Mouse (Mus musculus) midbrain, embryonic 13.5 days (tissue): Measurements from ENCODE around the gene Serpinh1. TPM values are rescaled to one million over a fixed set of nuclear protein-coding genes. Genes with fewer than 3 reads are reported as not detected.
"Not testable (repeated sequence)": the region's sequence is repeated elsewhere in the genome, so short reads cannot be mapped to it uniquely, and the experiment has no call there.

ENCODE experiments used
- ATAC-seq: fragments of 200-750 bp; cut with Nextera tagmentation; 2 replicates; pipeline ENCODE4 v1.8.0; 2017; ENCODE audit warnings: mild to moderate bottlenecking, moderate TSS enrichment, moderate library complexity
- H3K27ac ChIP-seq: fragments of 300-500 bp; sonication (generic); 2 replicates; pipeline ENCODE4 v1.5.1; 2015; ENCODE audit warnings: inconsistent platforms, mild to moderate bottlenecking, moderate library complexity
- H3K27me3 ChIP-seq: fragments of 300-500 bp; sonication (generic); 2 replicates; pipeline ENCODE4 v1.6.1; 2015; ENCODE audit warnings: mild to moderate bottlenecking, inconsistent platforms
- H3K36me3 ChIP-seq: fragments of 300-500 bp; sonication (generic); 2 replicates; pipeline ENCODE4 v1.6.1; 2015; ENCODE audit warnings: mild to moderate bottlenecking, inconsistent platforms
- H3K4me1 ChIP-seq: fragments of 300-500 bp; sonication (generic); replicated peaks from 2 replicates; pipeline ENCODE4 v1.6.1; 2015; ENCODE audit warnings: inconsistent platforms
- H3K4me2 ChIP-seq: fragments of 300-500 bp; sonication (generic); replicated peaks from 2 replicates; pipeline ENCODE4 v1.6.1; 2015; ENCODE audit warnings: moderate library complexity, mild to moderate bottlenecking, inconsistent platforms
- H3K4me3 ChIP-seq: fragments of 300-500 bp; sonication (generic); replicated peaks from 2 replicates; pipeline ENCODE4 v1.5.1; 2015; ENCODE audit warnings: mild to moderate bottlenecking, inconsistent platforms
- H3K9ac ChIP-seq: fragments of 300-500 bp; sonication (generic); replicated peaks from 2 replicates; pipeline ENCODE4 v1.6.1; 2015; ENCODE audit warnings: mild to moderate bottlenecking, inconsistent platforms
- H3K9me3 ChIP-seq: fragments of 300-500 bp; sonication (generic); 2 replicates; pipeline ENCODE4 v1.6.1; 2016; ENCODE audit warnings: mild to moderate bottlenecking, inconsistent platforms
- WGBS: fragments of 180-500 bp; shearing (Covaris S2); methylation state at CpG from one replicate; pipeline ENCODE4 v1.1.7; 2015; 5-methylcytosine and 5-hydroxymethylcytosine counted together
- polyA plus RNA-seq: library from polyadenylated mRNA; unstranded; fragments of >200 nt; fragmentation: Nextera tagmentation; extraction: Ambion mirVana; gene quantifications from 2 replicates; pipeline ENCODE4 v1.2.1, GENCODE M21; 2015

Gene Serpinh1
- polyA plus RNA-seq, 1 experiment from 2014 or later = 284 TPM

DNA sequence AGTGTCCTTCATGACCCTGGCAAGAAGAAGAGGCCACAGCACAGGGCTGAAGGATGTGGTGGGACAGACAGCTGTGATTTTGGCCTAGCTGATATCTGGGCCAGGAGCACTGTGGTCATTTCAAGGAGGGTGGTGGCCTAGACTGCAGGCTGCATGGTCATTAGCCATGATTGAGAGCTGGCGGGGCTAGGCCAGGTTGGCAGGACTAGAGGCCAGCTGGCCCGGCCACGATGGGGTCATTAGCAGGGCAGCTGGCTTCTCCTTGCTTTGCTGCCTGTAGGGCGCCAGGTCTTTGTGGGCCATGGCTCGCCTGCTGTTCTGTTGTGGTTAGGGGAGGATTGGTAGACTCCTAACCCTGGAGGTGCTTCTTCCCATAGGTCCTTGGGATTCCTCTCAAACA is 33.0 kb upstream of the Serpinh1 start:
- Histone ChIP-seq H3K9ac (peak overlapping the region; percentile 86; the same call in 1 of the 2 replicates), H3K36me3 (peaks cover 29% of the 10 kb centered on the region), H3K4me3 (no peak overlapping the region), H3K27ac (no peak overlapping the region), H3K4me1 (peaks cover 66% of the 10 kb centered on the region), H3K9me3 (no peaks in the 10 kb centered on the region), H3K27me3 (no peaks in the 10 kb centered on the region), H3K4me2 (peak overlapping the region; percentile 10; the same call in 1 of the 2 replicates)
- no peak for ATAC-seq
- WGBS = 62% methylated on average over 5 of the region's 5 CpGs

DNA sequence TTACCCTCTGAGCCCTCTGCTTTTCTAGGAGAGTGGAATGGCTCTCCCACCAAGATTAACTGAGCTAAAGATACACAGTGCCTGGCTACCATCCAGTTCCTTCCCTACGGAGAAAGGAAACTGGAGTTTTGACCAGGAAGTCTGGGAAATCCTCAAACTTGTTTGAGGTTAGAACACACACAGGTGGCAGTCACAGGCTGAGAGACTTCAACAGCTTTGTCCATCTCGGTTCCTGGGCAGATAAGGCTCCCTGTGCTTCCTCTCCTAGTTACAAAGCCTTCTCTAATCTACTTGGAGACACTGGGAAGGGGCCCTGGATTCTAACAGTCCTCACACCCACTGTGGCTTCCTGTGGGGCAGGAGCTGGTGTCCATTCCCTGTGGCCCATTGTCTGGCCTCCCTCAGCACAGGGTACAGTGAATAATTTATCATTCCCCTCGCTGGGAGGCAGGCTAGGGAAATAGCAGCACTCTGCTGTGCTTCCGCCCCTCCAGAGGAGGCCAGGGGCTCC is 31.1 kb upstream of the Serpinh1 start:
- Histone ChIP-seq H3K4me2 (peak overlapping the region; percentile 80), H3K9me3 (no peaks in the 10 kb centered on the region), H3K27me3 (no peaks in the 10 kb centered on the region), H3K9ac (peak overlapping the region; percentile 86), H3K27ac (peak overlapping the region; percentile 57), H3K4me3 (peak overlapping the region; percentile 69), H3K4me1 (peaks cover 56% of the 10 kb centered on the region), H3K36me3 (peaks cover 23% of the 10 kb centered on the region)
- ATAC-seq = no peak
- WGBS = 21% methylated on average over 4 of the region's 4 CpGs

DNA sequence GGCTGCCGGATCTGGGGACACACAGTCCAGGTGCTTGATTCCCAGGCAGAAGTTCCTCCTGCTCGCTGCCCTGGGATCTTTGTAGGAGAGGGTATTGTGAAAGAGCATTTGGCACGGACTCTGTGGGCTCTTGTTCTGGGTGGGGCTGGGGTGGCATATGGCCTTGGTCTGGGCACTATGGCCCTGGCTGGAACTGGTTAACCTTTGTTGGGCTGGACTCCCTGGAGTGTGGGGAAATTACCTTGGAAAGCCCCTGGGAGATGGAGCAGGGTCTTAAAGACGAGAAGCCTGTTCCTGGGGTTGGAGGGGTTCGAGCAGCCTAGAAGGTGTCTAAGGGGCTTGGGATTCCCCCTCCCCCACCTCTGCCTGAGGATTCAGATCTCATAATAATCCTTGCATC is 30.2 kb upstream of the Serpinh1 start:
- no peaks in the 10 kb centered on the region for H3K9me3 ChIP-seq
- no peaks in the 10 kb centered on the region for H3K27me3 ChIP-seq
- peaks cover 13% of the 10 kb centered on the region for H3K36me3 ChIP-seq
- peak overlapping the region; percentile 57; the same call in 1 of the 2 replicates for H3K27ac ChIP-seq
- WGBS = 50% methylated on average over 5 of the region's 5 CpGs
- peak overlapping the region; percentile 80 for H3K4me2 ChIP-seq
- H3K4me1 ChIP-seq = peaks cover 55% of the 10 kb centered on the region
- H3K4me3 ChIP-seq = peak overlapping the region; percentile 69
- peak overlapping the region; percentile 86 for H3K9ac ChIP-seq
- ATAC-seq = no peak

DNA sequence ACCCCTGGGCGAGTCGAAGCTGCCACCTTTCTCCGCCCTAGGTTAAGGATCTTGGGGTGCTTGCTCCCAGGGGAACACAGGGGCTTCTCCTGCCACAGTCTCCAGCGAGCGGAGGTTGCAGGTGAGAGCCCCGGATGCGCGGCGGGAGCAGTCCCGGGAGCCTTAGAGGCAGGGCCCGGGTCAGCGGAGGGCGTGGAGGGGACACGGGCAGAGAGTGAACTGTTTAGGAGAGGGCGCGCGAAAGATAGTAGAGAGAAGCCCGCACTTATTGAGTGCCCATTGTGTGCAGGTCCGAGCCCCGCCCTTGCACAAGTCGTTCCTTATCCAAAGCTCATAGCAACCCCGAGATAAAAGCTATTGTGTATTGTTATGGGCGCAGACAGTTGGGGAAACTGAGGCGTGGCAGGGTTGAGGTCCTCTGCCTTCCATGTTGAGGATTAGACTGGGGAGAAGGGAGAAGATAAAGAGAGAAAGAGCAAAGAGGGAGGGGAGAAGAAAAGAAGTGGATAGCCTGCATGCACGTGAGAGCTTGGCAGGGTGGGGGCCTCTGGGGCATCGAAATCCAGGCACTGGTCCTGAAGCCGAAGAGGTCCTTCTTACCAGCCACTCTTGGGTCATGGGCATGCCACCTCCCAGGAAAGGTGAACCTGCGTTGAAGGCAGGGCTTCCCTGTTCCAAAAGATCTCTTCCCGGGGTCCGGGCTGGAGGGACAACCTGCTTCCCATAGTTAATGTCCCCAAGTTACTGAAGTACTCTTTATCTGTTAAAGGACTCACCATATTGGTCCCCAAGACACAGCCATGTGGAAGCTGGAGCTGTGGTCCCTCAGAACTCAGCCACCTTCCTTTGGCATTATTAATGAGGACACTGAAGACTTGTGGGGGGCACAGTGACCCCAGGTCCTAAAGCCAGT is 29.3 kb upstream of the Serpinh1 start:
- H3K36me3 ChIP-seq = peaks cover 4% of the 10 kb centered on the region
- peak overlapping the region; percentile 80 for H3K4me2 ChIP-seq
- peak overlapping the region; percentile 98 for H3K27ac ChIP-seq
- 0 out of 2 replicates have a peak, but pooled peaks have one; percentile 0 for ATAC-seq
- H3K9ac ChIP-seq = peak overlapping the region; percentile 86
- no peaks in the 10 kb centered on the region for H3K9me3 ChIP-seq
- H3K4me3 ChIP-seq = peak overlapping the region; percentile 69
- 12% methylated on average over 30 of the region's 30 CpGs for WGBS
- peaks cover 55% of the 10 kb centered on the region for H3K4me1 ChIP-seq
- no peaks in the 10 kb centered on the region for H3K27me3 ChIP-seq

DNA sequence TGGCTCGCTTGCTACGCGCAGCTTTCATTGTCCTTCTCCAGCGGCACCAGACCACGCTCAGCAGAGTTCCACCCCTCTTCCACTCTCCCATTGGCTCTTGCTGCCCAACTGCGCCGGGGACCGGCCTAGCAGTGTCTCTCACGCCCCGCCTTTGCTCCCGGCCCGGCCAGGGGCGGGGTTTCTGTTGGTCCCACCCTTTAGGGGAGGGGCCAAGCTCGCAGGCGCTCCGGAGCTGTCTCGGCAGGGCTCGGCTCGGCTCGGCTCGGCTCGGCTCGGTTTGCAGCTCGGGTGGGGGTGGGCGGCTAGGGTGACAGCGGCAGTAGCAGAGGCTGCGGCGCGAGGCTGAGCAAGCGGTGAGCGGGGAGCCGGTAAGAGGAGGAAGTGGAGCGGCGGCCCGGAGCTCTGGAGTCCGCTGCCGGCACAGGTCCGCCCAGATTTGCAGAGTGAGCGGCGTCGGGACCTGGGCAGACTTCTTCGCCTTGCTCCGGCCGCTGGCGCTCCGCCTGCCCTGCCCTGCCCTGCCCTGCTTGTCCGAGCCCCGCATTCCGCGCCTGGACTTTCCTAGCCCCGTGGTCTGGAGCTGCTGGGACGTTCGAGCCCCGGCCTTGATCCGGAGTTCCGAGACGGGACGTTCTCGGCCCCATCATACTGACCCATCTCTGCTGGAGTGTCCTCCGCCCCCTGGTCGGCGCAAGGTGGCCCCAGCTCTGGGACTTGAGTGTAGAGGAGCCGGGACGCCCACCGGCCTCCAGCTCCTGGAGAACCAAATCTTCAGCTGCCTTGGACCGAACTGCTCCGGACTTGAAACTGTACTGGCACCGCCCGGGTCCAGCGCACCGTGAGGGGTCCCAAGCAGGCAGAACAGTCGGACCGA is 28.4 kb upstream of the Serpinh1 start, which contains the start of gene Gdpd5:
Gdpd5 (plus strand) TSS at position 201 of the 874 bp plus-strand sequence.
- Histone ChIP-seq H3K4me3 (peak within 1 kb of the TSS; percentile 69), H3K4me2 (peak within 1 kb of the TSS; percentile 80), H3K36me3 (no peaks in the 10 kb centered on the region), H3K27me3 (no peaks in the 10 kb centered on the region), H3K9ac (peak within 1 kb of the TSS; percentile 88), H3K4me1 (peaks cover 55% of the 10 kb centered on the region), H3K27ac (peak within 1 kb of the TSS; percentile 98), H3K9me3 (no peaks in the 10 kb centered on the region)
- ATAC-seq = peak; percentile 97
- WGBS = under 1% methylated on average over 72 of the region's 73 CpGs

DNA sequence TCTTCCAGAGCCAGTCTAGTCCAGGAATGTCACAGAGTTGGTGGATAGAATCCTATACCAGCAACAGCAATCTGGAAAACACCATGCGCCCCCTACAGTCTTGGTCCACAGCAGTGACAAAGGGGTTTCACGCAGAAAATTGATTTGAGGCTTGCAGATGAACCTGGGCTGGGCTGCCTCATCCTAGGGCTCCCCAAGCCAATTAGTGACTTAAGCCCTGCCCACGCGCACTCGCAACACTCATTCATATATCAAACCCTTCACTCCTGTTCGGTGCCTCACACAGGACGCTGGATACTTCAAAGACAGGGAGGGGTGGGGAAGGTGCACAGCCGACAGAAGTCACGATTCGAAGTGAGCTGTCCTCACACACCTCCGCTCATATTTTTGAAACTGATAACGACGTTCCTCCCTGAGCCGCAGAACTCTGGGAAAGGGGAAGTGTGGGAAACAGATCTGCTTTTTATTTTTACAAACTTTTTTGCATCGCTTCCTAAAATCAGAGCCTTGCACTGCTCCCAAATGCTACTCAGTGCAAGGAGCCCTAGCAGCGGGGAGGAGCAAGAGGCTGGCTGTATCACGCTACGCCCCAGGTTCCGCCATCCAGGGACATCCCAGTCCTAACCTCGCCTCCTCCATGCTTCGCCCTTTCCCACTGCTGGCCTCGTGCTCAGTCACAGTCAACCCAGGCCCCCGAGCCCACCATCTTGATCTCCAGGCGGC is 27.6 kb upstream of the Serpinh1 start:
- Histone ChIP-seq H3K36me3 (no peaks in the 10 kb centered on the region), H3K4me2 (peak overlapping the region; percentile 80), H3K9me3 (no peaks in the 10 kb centered on the region), H3K4me3 (peak overlapping the region; percentile 69), H3K27me3 (no peaks in the 10 kb centered on the region), H3K9ac (peak overlapping the region; percentile 88), H3K27ac (peak overlapping the region; percentile 98), H3K4me1 (peaks cover 48% of the 10 kb centered on the region)
- peak; percentile 16 for ATAC-seq
- WGBS = 1% methylated on average over 24 of the region's 24 CpGs

DNA sequence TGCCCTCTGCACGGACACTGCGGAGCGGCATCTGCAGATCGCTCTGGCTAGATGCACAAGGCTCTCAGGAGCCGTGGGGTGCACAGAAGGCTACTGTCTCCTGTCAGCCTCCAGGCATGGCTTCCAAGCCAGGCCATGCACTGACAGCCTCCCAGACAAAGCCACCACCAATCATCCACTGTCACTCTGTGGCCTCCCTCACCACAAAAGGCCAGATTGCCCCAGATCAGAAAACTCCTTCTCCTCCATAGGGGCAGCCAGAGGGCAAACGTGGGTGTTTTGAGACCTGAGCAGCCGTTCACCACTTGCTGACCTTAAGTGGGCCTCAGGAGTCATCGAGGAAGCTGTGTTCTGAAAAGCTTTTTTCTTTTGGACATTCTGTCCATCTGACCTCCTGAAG is 25.8 kb upstream of the Serpinh1 start:
- WGBS = 78% methylated on average over 8 of the region's 8 CpGs
- Histone ChIP-seq H3K4me2 (no peak overlapping the region), H3K9ac (no peak overlapping the region), H3K4me1 (peaks cover 30% of the 10 kb centered on the region), H3K4me3 (no peak overlapping the region), H3K36me3 (no peaks in the 10 kb centered on the region), H3K9me3 (no peaks in the 10 kb centered on the region), H3K27me3 (no peaks in the 10 kb centered on the region), H3K27ac (no peak overlapping the region)
- ATAC-seq = no peak

DNA sequence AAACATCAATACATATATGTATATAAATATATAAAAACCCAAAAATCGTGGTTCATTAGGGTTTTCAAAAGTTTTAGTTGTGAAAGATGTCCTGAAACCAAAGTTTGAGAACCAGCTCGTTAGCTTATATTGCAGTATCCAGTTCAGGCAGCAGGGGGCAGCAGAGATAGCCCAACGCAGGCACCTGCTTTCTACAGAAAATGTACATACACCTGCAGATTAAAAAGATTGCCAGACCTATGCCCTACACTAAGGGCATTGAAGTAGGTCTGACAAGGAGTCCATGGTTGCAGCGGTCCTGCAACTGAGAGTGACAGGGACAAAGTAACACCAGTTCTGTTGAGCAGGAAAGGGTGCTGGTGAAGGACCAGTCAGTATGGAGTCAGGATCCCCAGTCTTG is 22.4 kb upstream of the Serpinh1 start:
- Histone ChIP-seq H3K4me2 (no peak overlapping the region), H3K9ac (no peak overlapping the region), H3K27ac (no peak overlapping the region), H3K36me3 (no peaks in the 10 kb centered on the region), H3K4me1 (peaks cover 9% of the 10 kb centered on the region), H3K9me3 (no peaks in the 10 kb centered on the region), H3K27me3 (0 out of 2 replicates have a peak, but pooled peaks cover 4% of the 10 kb centered on the region), H3K4me3 (no peak overlapping the region)
- 9% methylated on average over 4 of the region's 4 CpGs for WGBS
- no peak for ATAC-seq

DNA sequence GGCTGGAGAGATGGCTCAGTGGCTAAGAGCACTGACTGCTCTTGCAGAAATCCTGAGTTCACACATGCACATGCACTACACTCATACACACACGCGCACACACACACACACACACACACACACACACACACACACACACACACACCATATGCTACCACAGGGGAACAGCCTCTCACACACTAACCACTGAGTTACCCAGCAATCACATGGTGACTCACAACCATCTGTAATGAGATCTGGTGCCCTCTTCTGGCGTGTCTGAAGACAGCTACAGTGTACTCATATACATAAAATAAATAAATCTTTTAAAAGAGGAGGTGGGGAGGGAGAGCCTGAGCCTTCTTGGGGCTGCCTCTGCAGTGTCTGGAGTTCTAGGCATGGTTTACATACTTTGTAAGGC is 21.3 kb upstream of the Serpinh1 start:
- H3K27me3 ChIP-seq, H3K36me3 ChIP-seq, H3K4me1 ChIP-seq, H3K9me3 ChIP-seq, H3K4me2 ChIP-seq, H3K9ac ChIP-seq, H3K27ac ChIP-seq, H3K4me3 ChIP-seq, ATAC-seq: not testable (repeated sequence)
- WGBS = 68% methylated on average over 3 of the region's 3 CpGs

DNA sequence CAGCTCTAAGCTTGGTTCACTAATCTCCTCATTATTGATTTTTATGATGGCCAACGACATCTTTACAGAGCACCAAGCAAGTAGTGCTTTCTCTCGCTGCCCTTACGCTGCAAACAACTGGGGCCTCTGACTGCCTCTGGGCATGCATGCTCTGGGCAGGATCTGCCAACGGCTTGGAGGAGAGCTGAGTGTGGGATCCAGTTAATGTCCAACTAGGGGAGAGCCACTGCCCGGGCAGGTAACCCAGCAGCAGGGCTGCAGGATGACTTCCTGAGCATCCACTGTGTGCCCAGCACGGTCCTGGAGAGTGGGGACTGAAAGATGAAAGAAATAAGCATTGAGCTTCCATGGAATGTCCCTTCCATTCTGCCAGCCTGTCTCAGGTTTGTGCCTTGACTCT is 13.7 kb upstream of the Serpinh1 start:
- Histone ChIP-seq H3K27ac (no peak overlapping the region), H3K4me2 (no peak overlapping the region), H3K9ac (no peak overlapping the region), H3K4me3 (no peak overlapping the region), H3K9me3 (no peaks in the 10 kb centered on the region), H3K27me3 (peaks cover 8% of the 10 kb centered on the region; the same call in 1 of the 2 replicates), H3K36me3 (no peaks in the 10 kb centered on the region), H3K4me1 (peaks cover 10% of the 10 kb centered on the region)
- 73% methylated on average over 6 of the region's 6 CpGs for WGBS
- no peak for ATAC-seq

DNA sequence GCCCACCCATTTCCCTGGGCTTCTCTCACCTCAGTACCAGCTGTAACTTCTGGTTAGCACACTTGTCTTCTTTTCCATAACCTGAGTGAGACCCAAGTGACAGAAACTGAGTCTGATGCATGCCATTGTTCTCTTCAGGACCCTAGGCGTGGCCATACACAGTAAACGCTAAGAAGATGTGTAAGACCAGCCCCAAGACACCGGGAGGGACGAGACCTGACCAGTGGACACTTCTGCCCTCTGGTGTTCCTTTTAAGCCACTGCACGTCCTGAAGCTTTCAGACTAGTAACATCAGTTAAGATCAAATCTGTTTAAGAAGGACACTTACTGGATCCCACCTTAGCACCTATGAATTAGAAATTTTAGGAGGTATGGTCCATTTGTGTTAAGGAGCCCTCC is 12.0 kb upstream of the Serpinh1 start:
- peaks cover 24% of the 10 kb centered on the region for H3K4me1 ChIP-seq
- ATAC-seq = peak; percentile 49
- peaks cover 5% of the 10 kb centered on the region; the same call in 1 of the 2 replicates for H3K27me3 ChIP-seq
- H3K4me2 ChIP-seq = peak overlapping the region; percentile 25
- H3K9ac ChIP-seq = no peak overlapping the region; the same call in 1 of the 2 replicates
- H3K4me3 ChIP-seq = no peak overlapping the region
- H3K9me3 ChIP-seq = no peaks in the 10 kb centered on the region
- 0% methylated on average over 5 of the region's 5 CpGs for WGBS
- no peaks in the 10 kb centered on the region for H3K36me3 ChIP-seq
- H3K27ac ChIP-seq = 0 out of 2 replicates have a peak overlapping the region, but pooled peaks have one; percentile 44
